Mouse (Mus musculus): ENCODE measurements at regions not wholly inside any gene's neighbourhood (a gene's known extent, or its start where the extent isn't known, plus 50 kb on each side); places are given as distances from the start of the nearest gene placed in this dataset.

DNA sequence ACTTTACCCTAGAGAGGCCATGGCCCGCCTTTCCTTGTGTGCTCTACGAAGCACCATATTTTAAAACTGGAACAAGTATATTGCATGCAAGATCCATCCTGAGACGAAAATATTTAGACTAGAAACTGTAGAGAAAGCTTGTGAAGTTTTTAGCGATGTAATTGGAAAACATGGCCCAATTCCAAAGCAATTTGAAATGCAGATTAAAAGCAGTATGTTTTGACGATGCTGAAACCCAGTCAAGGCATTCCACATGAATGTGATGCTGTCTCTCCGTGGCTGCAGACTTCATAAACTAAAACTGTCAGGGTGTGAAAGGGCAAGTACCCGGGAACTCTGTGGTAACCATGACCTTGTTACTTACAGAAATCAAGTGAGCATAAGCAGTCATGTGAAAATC, 185.8 kb upstream of the Prkcq start:
- DNase-seq (ENCODE audit: extremely low spot score in 1 of 2, low spot score in 1 of 2): no peak

DNA sequence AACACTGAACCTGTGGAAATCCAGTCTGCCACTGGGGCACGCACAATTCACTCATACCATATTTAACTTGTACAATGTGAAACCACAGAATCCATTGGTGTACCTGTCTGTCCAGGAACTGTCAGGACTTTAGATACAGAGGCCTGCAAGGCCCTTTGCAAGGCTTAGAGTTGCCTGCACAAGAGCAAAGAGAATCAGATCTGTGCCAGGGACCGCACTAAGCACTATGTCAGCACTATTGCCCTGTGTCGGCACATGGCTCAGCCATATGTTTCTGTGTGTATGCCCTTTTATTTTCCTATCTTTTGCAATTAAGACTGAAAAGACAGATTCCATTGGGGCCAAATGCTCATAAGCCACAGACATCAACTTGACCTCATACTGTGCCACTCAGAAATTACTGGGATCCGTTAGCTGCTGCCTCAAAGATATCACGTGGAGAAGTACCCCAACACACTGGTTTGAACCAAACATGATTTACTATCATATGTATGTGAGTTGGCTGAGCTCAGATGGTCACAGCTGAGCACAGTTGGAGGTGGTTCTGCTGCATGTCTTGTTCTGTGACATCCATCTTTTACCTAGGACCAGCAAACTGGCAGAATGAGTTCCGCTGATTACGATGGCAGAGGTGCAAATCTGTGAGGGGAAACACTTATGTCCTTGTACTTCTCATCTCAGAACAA, 181.7 kb upstream of the Prkcq start:
- DNase-seq (ENCODE audit: extremely low spot score in 1 of 2, low spot score in 1 of 2): no peak

DNA sequence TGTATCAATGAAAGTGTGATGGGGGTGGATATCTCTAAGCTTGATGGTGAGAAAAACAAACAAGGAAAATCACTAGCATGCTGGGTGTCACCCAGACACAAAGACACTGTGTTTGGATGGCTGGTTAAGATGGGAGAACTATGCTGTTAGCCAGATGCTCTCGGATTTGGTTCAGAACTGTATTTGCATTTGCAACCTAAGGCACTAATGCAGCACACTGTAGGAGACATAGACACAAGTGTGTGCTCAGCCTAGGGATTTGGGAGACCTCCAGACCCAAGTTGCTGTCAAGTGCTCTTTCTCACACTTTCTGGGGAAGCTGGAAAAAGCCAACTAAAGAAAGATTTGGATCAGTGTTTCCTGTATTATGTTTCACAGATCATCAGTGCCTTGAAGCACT, 173.1 kb upstream of the Prkcq start:
- no peak for DNase-seq (ENCODE audit: extremely low spot score in 1 of 2, low spot score in 1 of 2)

DNA sequence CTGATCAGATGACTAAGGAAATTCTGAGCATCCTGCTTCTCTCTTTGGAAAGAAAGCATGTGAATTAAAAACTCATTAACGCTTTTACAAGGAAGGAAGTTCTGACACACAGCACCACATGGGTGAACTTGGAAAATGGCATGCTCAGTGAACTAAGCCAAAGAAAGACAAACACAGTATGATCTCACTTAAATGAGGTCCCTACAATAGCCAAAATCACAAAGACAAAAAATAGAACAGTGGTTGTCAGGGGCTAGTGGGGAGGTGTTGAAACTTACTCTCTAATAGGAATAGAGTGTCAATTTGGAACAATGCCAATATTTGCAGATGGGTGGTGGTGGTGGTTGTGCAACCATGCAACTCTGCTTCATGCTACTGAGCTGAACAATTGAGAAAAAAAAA, 172.7 kb upstream of the Prkcq start:
- DNase-seq (ENCODE audit: extremely low spot score in 1 of 2, low spot score in 1 of 2): no peak

DNA sequence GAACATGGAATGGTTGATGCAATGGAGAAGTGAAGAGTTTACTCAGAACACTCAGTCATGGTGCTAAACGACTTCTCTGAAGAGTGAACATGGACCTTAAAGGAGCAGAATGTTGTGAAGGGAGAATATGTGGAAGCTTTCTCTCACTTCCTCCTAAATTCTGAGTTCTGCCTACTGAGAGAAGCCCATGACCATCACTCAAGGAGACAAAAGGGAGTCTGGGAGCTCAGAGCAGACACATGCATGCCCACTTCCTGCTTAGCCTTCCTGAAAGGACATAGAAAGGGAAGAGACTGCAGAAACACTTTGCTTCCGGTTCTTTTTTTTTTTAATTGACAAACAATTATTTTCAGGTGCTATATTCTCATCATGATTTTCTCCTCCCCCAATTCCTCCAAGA, 166.1 kb upstream of the Prkcq start:
- DNase-seq (ENCODE audit: extremely low spot score in 1 of 2, low spot score in 1 of 2): no peak

DNA sequence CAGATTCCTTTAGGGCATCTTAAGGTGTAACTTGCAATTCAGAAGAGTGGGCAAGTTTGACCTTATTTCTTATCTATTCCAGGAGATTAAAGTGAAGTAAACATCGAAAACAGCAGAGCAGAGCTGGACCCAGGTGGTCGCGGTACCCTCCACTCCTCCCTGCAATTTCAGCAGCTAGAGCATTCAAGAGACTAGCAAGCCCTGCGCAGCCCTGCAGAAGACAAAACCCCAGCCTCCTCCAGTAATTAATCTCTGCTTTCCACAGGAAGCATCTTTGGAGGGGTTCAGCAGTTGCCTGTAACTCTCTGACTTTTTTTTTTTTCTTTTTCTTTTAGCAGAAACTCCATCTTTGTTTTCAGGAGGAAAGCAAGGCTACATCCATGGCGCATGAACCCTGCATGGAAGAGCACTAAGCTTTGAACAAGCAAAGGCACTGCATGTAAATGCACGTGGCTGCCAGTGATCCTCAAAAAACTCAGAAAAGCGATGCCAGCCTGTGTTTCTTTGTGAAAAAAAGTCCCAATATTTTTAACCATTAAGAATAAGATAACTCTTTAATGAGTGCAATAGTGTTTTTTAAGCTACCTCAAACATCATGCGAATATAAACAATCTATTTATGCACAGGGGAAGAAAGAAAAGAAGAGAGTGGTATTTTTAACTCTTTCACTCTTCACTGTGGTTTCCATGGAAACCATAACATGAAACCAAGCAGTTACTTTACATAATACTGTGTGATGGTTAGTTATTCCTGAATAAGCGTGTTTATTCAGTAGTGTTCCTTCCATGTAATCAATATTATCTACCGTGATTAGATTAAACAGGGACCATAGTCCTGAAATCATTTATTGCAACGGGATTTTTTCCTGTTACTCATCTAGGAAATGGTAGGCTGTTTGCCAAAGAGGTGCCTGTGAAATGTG, 160.6 kb upstream of the Prkcq start:
- DNase-seq (ENCODE audit: extremely low spot score in 1 of 2, low spot score in 1 of 2): no peak

DNA sequence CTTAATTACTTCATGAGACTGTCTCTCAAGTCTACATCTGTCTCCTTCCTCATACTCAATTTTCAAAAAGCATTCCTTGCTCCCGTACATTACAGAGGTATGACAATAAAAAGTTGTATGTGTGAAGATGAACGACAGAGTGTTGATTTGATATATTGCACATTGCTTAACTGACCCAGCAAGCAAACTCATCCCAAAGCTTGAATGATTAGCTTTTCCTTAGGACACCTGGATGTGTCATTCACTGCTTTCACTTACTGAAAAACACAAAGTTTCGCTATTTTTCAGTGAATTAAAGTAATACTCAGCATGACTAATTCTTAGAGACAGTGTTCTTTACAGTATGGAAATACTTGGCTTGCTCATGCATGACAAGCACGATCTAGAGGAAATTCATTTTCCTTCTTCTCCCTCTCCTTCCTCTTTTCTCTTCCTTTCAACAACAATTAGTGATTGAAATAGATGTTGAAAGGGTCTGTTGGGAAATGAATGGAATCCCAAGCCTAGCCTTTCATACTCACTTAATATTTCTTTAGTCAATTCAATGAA, 159.5 kb upstream of the Prkcq start:
- DNase-seq (ENCODE audit: extremely low spot score in 1 of 2, low spot score in 1 of 2): no peak

DNA sequence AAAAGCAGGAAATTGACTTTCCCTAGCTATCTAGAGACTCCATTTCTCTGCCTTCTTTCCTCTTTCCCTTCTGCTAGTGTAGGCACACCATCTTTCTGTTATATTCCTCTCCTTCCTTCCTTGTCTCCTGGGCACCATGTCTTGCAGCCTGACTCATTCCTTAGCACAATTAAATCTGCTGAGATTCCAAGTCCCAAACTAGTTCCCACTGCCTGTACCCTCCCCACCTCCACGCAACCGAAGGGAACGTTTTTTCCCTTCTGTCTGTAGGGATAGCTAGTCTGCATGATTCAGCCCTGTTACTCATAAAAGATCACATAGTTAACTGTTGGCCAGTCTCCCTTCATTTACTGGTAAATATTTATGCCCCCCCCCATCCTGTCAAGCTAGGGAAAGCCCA, 158.8 kb upstream of the Prkcq start:
- no peak for DNase-seq (ENCODE audit: extremely low spot score in 1 of 2, low spot score in 1 of 2)

DNA sequence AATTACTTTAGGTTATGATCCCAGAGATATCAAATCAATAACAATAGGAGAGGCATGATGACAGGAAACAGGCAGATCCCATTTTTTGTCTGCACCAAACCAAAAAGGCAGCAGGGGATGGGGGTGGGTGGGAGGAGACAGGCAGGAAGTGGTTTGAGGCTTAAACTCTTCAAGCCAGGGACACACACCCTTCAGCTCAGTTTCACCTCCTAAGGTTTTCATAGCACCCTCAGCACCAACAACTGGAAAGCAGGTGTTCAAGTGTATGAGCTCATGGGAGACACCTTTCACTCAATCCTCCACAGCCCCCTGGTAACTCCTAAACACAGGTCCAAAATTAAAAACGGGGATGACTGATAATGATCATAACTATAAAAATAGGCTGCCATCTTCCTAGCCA, 155.5 kb upstream of the Prkcq start:
- no peak for DNase-seq (ENCODE audit: extremely low spot score in 1 of 2, low spot score in 1 of 2)

DNA sequence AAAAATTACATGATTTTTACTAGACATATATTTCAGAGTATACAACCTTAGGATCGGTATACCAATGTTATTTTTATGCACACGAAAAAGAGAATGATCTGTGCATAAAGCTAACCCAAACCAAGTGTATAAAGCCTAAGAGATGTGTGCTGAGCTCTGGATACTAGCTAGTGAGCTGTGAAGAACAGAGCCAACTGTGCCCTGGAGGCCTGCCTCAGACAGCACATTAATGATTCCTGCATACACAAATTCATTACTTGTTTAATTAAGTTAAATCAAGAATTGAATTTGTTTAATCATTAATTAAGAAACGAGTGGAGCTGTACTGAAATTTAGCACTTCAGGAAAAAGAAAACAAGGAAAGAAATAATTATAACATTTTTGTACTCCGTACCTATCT, 139.0 kb upstream of the Prkcq start:
- DNase-seq (ENCODE audit: extremely low spot score in 1 of 2, low spot score in 1 of 2): no peak

DNA sequence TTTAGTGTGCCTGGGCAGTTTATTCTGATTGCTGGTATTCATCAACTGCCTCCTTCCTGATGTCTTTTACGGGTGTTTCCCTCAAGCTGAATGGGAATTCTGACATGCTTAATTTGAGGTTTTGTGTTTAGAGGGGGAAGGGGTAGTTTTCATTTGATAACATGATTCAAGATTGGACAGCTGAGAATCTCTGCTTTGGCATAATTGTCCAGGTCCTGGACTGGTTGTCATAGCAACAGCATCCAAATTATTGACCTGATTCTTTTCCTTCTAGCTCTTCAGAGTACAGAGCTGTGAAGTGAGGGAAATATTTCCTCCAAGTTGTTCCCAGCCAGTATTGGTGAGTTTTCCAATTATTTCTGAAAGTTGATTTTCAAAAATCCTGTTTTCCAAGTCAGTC, 137.7 kb upstream of the Prkcq start:
- no peak for DNase-seq (ENCODE audit: extremely low spot score in 1 of 2, low spot score in 1 of 2)

DNA sequence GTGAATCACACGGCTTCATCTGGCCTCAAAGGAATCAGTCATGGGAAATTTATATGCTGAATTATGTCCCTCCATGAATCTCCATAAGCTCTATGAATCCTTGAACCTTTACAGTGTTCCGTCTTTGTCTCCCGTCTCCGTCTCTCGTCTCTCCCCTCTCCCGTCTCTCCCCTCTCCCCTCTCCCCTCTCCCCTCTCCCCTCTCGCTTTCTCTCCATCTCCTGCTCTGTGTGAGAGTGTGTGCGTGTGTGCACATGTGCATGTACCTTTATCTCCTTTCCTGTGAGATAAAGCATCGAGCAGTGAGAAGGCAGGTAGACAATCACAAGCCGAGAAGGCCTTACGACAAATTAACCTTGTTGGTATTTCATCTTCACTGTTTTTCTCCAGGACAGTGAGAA, 134.6 kb upstream of the Prkcq start:
- no peak for DNase-seq (ENCODE audit: extremely low spot score in 1 of 2, low spot score in 1 of 2)

DNA sequence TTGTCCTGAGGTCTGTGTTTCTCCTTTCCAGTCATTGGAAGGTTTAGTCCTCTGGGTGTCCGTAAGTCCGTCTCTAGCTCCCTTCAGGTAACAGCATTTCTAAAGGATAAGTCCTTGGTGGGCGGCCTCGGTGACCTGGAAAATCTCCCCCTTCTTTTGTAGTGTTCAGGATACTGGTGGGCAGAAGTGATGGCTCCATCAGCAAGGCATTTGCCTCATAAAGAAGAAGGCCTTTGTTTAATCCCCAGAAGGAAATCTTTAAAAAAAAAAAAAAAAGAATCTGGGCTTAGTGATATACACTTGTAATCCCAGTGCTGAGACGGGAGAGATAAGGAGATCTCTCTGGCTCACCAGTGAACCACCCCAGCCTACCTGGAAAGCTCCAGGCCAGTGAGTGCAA, 133.5 kb upstream of the Prkcq start:
- no peak for DNase-seq (ENCODE audit: extremely low spot score in 1 of 2, low spot score in 1 of 2)

DNA sequence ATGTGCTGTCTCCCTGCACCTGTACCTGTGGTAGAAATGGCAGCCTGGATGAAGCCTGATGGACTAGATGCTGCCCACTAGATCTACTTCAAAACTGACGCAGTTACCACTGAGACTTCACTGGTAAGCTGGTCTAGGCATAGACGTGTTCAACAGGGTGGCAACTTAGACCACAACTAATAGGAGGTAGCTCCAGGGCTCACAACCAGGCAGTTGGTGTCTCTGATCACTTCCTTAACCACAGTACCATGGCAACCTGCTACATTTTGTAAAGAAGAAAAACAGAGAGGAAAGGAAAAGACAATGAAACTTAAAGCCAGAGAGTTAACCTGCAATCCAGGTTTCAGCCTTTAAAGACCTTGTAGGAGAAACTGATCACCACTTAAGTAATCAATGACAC, 131.9 kb upstream of the Prkcq start:
- no peak for DNase-seq (ENCODE audit: extremely low spot score in 1 of 2, low spot score in 1 of 2)

DNA sequence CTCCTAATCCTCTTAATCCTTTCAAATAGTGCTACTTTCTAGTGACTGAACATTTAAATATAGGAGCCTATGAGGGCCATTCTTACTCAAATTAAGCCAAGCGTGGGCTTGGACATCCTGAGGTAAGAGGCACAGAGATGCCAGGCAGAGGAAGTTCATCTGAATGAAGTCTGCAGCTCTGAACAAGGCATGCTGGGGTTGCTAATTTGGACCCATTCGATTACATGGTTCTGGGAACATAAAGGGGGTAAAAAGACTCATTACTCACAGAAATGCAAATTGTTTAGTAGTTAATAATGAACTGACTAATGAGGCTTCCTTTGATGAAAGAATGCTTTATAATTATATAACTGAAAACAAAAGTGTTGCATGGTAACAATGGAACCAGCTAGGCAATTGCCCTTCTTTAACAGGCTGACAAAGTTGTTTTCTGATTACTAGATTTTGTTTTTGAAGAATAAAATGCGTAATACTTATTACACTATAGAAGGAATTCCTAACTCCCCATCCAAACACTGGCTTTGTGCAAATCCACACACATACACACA, 127.1 kb upstream of the Prkcq start:
- DNase-seq (ENCODE audit: extremely low spot score in 1 of 2, low spot score in 1 of 2): no peak

DNA sequence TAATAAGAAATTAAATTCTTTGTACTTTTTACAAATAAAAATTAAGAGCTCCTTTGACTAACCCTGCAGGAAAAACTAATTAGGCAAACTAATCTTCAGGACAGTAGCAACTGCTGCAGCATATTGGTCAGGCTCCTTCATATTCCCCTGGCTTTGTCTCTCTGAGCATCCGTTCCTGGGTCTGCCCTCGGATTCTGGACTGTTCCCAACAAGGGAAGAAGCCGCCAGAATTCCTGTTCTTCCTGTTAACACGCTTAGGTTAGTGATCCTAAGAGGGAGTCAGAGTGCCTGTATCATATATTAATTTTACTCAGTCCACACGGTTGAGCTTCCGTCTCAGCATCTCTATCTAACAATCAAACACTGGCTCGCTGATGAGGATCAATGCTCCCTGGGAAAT, 120.3 kb upstream of the Prkcq start:
- DNase-seq (ENCODE audit: extremely low spot score in 1 of 2, low spot score in 1 of 2): no peak

DNA sequence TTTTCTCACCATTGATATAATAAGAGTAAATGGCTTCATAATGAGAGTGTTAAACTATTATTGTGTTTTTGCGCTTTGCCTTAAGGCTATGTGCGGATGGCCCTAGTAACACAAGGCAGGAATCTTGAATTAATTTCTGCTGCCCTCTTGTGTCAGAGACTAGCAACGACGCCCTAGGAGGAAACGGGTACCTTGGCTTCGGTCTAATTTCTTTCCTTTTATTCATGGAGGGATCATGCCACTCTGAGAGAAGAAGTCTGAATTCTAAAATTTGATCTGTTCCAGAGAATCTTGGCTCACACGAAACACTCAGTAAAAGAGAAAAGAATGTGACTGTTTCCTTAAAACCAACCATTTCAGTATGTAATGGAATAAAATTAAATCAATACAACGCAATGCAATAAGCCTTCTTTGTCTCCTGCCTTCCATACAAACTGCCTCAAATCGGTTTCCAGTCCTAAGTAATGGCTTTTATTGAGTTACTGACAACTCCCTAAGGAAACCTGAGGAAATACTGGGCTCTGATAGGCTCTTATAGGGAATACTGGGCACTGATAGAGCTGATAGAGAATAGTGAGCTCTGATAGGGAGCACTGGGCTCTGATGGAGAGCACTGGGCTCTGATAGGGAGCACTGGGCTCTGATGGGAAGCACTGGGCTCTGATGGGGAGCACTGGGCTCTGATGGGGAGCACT, 112.0 kb upstream of the Prkcq start:
- peak; percentile 23 to 65 for DNase-seq (ENCODE audit: extremely low spot score in 1 of 2, low spot score in 1 of 2)

DNA sequence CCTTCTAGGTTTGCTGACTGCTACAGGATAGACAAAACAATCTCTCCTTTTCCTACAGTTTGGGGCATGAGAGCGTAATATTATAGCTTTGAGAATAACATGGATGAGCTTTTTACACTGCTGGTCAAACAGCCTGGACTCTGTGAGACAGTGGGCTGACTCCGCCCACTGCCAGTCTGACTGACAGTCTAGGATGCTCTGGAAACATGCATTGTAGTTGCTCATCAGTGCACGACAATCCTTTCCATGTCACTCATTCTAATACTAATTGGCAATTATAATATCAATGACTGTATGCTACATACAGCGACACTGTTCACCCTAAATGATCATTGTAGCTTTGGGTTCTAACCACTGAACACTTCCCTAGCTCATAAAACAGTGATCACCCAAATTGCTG, 104.5 kb upstream of the Prkcq start:
- no peak for DNase-seq (ENCODE audit: extremely low spot score in 1 of 2, low spot score in 1 of 2)

DNA sequence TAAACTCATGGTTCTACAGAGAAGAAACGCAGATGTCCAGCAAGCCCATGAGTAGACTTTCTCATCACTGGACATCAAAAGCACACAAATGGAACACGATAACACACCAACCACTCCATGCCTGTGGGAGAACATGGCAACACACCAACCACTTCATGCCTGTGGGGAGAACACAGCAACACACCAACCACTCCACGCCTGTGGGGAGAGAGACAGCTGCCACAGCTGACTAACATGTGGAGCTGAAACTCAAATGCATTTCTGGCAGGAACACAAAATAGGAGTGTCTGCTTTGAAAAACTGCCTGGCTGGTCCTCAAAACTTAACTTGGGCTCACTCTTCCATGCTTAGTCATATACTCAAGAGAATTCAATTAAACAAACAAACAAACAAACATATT, 88.4 kb upstream of the Prkcq start:
- no peak for DNase-seq (ENCODE audit: extremely low spot score in 1 of 2, low spot score in 1 of 2)

DNA sequence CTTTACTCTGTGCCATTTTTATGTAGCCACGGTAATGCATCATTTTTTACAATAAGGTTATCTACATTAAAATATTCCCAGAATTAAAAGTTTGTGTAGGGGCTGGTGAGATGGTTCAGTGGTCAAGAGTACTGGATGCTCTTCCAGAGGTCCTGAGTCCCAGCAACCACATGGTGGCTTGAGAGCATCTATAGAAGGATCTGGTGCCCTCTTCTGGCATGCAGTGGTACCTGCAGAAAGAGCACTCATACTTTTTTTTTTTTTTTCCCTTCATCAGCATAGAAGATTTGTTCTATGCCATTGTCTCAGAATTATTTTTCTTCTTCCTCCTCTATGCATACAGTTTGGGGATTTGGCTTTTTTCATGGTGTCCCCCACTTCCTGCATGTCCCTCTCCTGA, 84.9 kb upstream of the Prkcq start:
- DNase-seq (ENCODE audit: extremely low spot score in 1 of 2, low spot score in 1 of 2): peak in 1 of 2 experiments; percentile 11

Data from layer of hippocampus, postnatal 25 days (tissue).